Mouse (Mus musculus) kidney, postnatal 14 days (tissue): Measurements from ENCODE around the gene Atp1a1.

Experiments
- DNase-seq: peaks from one replicate; pipeline ENCODE4 v3.0.0; 2022; ENCODE audit warnings: mixed read lengths

The Atp1a1 gene

DNA sequence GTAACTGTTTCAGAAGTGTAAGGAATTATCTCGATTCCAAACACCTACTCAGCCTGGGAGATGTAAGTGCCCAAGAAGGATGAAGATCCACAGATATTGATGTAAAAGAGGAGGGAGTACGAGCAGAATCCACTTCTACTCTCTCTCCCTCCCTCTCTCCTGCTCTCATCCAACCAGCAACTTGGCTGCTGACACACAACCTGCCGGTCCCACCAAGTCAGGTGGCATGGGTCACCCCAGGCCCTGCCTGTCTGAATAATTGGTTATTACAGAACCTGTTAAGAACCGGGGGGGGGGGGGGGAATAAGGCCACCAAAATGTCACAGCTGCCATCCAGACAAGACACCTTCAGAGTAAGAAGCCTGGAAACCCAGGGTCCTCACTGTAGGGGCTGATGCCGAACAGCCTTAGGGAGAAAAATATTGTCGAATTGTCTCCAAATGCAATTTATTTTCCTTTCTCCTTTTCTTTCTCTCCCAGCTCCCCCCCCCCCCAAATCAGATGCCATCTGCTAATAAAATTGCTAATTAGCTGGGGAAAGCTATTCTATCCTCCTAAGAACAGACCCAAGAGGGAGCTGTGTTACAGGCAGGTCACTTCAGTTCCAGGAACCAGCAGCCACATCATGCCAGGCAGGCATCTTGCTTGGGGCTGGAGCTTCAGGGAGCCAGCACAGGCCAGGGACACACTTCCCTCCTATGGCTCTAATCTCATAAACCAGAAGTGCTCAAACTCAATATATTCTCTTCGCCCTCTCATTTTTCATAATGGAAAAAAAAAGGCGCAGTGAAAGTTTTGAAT, 6.7 kb upstream of the Atp1a1 start:
- DNase-seq = no peak

DNA sequence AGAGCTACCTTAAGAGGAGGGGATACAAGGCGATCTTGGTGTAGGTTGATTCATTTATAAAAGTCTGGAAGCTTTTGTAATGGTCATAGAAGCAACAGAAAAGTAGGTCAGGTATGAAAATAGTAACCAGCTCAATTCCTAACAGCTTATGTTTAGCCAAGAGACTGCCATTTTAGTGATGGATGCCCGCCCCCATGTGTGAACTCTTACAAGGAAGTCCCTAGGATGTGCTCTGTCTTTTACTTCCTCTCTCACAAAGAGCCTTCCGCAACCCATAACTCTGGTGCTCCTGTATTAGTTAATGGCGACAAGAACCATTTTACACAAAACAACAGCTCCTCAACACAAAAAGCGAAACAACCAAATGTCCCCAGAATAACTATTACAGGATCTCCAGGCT, 4.8 kb upstream of the Atp1a1 start:
- DNase-seq = no peak

DNA sequence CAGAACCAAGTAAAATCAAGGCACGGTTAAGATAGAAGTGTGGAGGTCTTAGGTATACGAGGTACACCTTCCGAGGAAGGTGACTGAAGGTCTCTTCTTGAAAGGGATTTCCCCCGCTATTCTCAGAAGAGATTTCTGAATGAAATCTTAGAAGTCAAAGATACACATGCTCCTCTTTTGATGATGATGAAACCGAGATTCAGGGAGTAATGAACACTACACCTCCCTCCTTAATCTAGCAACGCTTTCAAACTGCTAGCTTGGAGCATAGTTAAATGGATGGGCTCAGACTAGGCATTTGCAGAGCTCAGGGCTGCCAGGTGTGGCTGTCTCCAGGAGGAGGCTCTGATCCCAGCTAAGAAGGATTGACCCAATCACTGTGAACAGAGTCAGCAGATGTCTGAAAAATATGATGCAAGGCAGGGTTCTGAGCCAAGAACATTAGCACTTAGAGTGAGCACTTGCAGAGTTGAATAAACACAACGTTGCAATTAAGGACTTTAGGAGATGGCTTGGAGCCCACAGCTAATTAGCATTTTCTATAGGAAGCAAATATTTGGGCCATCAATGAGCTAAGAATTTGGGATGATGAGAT, 2.5 kb upstream of the Atp1a1 start:
- DNase-seq = no peak

- no peak for DNase-seq
Measured at GRCm38 (mm10) chr3:101605721-101606120, 1.2 kb upstream of the Atp1a1 start.

GRCm38 (mm10) chr3:101605291-101605690, 807 bp upstream of the Atp1a1 start:
- DNase-seq = no peak

DNA sequence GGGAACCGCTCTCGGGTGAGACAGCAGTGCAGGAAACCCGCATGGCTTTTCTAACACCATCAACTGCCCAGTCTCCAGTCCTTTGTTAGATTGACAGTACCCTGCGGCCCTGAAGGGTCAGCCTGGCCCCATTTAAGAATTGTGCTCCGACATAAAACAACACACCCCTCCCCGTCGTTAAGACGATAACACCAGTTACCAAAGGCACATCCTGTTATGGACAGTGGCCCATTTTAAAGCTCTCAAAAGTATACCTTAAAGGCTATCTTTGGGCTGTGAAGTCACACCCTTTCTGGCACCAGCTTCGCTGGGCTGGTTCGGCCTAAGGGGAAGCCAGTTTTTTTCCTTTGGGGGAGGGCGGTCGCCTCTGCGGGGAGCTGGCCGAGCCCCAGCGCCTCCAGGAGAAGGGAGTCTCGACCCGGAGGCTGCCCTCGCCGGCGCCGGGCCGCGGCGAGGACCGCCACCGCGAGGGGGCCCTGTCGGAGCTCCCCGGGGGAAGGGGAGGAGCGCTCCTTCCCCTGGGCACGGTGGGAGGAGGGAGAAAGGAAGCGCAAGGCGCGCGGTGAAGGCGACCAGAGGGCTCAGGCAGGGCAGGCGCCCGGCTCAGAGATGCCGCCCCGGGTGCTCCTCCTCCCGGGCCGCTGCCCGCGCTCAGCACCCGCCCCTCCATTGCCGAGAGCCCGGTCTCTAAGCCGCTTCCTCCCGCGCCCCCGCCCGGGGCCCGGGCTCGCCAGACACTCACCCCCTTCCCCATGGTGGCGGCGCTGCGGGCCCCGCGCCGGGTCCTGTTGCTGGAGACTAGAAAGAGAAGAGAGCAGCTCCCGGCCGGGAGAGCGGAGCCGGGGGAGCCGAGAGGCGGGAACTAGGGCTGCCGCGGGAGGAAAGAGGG, 579 bp downstream of the Atp1a1 start:
- DNase-seq = peak; percentile 86

DNA sequence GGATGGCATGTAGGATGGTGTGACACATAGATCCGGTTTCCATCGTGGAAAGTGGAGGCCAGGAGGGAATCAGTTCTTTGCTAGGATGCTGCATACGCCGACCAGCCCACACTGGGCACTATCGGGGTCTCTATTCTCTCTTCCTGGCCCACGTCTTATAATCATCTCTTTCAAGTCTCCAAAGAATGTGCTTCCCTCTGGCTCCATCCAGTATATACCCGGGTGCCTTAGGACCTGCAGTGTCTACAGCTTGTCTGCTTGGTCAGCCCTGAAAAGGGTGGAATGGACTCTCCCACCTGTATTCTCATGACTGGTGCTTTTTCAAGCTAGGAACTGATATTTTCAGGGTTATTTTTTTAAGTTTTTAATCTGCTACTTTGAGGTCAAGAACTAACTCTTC, 1.3 kb downstream of the Atp1a1 start:
- no peak for DNase-seq

DNA sequence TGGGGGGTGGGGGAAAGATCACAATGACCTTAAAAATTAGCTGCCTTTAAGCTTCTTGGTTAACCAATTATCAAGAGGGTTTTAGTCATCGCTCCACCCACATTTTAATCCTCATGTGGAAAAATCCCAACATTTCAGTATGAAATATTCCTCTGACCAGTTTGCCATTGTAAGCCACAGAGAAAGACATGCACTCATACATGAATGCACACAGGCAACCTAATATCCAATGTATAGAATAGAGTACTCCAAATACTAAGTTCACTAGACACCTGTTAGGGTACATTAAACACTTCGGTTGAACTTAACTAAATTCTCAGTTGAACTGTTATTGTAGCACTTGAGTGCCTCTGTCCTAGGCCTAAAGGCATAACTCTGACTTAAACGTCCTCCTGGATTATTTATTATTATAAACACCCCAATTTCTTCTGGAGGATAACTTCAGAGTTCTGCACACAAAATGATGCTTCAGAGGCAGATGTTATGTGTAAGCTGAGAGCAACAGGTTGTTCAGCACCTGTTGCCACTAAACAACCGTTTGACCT, 1.9 kb downstream of the Atp1a1 start:
- DNase-seq = no peak

DNA sequence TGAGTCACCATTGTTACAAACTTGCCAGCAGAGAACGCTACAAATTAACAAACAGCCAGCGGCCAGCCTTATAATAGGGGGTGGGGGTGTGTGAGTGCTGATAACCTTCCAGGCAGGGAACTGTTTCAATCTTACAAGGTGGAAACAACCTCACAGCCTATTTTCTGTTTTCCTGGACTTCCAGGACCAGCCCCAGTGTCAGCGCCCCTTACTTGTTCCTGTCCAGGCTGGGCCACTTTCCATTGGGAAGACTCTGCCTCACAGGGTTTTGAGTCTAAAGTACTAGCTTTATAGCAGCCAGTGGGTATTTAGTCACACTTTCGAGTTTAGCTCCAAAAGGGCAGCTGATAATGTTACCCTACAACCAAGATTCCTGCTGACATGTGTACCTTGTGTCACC, 2.8 kb downstream of the Atp1a1 start:
- DNase-seq = peak; percentile 69

GRCm38 (mm10) chr3:101601003-101601525, 3.4 kb downstream of the Atp1a1 start:
- no peak for DNase-seq

DNA sequence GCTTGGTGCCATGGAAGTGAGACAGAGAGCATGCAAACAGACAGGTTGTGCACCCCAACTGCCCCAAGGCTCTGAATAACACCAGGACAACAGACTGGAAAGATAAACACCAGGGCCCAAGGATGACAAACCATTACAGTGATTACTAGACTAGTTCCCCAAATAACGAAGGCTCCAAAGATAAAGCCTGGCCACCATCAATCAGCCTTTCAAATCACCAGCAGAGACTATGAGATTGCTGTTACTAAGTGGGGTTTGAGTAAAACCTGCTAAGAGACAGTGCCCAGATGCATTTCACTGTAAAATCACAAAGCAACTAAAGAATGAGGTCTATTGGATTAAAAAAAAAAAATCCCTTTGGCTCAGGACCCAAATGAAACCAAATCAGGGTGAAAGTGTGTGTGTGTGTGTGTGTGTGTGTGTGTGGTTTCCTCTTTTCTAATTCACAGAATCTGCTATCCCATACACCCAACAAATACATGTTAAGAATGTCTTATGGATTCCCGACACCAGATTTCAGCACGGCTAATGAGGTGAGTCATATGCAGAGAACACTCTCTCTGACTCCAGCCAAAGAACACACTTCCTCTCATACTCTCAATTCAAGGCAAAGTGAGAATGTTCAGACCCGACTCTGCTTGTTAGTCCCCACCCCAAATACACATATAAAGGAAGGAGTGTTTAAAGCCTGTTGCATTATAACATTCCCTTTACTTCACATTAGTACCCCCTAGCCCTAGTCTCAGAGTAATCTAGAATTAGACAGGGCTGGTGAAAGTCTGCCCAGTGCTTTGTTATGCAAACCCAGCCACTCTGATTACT, 4.4 kb downstream of the Atp1a1 start:
- no peak for DNase-seq

- DNase-seq = no peak
Measured at GRCm38 (mm10) chr3:101599191-101599919, 5.1 kb downstream of the Atp1a1 start.

DNA sequence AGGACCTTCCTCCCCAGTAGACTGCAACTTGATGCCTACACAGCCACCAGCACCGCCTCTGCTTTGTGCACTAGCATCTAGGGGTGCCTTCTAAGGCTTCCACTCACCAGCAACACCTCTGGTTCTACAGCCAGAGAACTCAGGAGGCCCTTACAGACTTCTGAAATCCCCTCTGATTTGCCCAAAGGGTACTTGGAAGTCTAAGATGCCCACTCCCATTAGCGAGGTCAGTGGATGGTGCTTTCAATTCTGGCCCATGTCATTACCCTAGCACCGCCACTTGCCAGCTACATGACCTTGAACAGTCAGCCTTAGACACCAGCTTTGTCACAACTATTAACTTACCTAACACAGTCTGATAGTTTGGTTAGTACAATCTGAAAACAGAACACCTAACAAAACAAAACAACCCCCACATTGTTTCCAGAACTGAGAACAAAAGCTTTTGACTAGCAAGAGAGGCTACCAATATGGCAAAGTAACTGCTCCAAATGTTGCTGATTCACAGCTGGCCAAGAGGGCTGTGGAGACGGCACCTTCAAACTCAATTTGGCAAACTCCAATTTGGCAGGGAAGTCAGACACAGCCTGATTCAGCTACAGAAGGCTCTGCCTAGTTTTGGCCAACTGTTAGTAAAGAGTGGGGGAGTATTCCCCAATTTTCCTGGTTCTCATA, 6.1 kb downstream of the Atp1a1 start:
- no peak for DNase-seq

- DNase-seq = no peak
Measured at GRCm38 (mm10) chr3:101597317-101598096, 7.0 kb downstream of the Atp1a1 start.

GRCm38 (mm10) chr3:101596686-101597085, 7.8 kb downstream of the Atp1a1 start:
- no peak for DNase-seq

- DNase-seq = no peak
Measured at GRCm38 (mm10) chr3:101595866-101596630, 8.4 kb downstream of the Atp1a1 start.

- DNase-seq = no peak
Measured at GRCm38 (mm10) chr3:101594982-101595381, 9.5 kb downstream of the Atp1a1 start.

GRCm38 (mm10) chr3:101593266-101593651, 11.2 kb downstream of the Atp1a1 start:
- no peak for DNase-seq
